Mouse (Mus musculus): ENCODE measurements around the gene Actn2. TPM values are rescaled to one million over a fixed set of nuclear protein-coding genes. Genes with fewer than 3 reads are reported as not detected.
A peak's percentile ranks its signal among the peaks of the same experiment; 100 is the strongest.

The Actn2 gene
- polyA plus RNA-seq, 1 experiment from 2014 or later, result 1,324 TPM

DNA sequence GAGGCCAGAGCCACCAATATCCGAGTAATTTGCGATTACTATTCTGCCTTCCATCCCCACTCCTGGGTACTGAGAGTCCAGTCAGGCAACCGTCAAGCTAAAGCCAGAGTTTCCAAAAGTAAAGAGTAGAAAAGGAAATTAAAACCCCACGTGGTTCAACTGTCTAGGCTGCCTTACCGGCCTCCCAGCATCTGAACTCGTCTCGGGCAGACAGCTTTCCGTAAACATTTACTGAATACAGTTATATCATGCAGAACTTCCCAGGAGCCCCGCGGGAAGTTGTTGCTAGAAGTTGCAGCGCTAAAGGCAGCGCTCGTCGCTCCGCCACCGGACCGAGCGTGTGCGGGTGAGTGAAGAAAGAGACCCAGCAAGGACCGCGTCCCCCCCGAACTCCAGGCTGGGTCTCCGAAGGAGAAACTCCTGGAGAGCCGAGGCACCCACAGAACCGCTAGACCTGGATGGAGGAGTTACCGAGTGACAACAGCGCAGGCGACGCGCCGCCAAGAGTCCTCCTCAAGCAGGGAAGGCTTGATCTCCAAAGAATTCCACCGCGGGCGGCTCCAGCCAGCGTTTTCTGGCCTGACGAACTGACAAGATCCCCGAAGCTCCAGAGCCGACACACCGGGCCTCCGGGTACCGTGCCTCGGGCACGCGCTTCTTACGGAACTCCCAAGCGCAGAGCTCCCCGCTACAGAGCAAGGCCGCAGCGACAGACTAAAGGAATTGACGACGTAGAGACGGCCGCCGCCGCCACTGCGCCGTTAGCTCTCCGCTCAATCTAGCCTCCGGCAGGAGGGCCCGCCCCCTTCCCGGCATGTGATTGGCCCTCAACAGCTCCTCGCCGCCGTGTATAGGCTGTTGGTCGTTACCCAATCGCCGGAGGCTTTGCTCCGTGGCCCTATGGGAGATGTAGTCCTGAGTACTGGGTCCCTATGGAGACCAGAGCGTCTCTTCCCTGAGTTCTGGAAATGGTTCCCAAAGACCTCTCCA is 82.9 kb downstream of the Actn2 start, which contains the start of gene Mtr:
Gene Mtr (minus strand): TSS at position 723 of the 990 bp plus-strand sequence.
- WGBS, result under 1% methylated on average over 69 of the region's 69 CpGs
- Histone ChIP-seq H3K27me3 (replicated peaks) (no peaks in the 10 kb centered on the region), H3K4me3 (peak within 1 kb of the TSS; percentile 83), H3K4me1 (peaks cover 27% of the 10 kb centered on the region), H3K27ac (replicated peaks) (peak within 1 kb of the TSS; percentile 92), H3K9ac (peak within 1 kb of the TSS; percentile 90), H3K36me3 (peaks cover 12% of the 10 kb centered on the region), H3K9me3 (peaks cover 14% of the 10 kb centered on the region), H3K4me2 (peak within 1 kb of the TSS; percentile 81)
- peak; percentile 100 for ATAC-seq (ENCODE audit: extremely low read depth, insufficient number of reproducible peaks, low FRiP score, low TSS enrichment)

DNA sequence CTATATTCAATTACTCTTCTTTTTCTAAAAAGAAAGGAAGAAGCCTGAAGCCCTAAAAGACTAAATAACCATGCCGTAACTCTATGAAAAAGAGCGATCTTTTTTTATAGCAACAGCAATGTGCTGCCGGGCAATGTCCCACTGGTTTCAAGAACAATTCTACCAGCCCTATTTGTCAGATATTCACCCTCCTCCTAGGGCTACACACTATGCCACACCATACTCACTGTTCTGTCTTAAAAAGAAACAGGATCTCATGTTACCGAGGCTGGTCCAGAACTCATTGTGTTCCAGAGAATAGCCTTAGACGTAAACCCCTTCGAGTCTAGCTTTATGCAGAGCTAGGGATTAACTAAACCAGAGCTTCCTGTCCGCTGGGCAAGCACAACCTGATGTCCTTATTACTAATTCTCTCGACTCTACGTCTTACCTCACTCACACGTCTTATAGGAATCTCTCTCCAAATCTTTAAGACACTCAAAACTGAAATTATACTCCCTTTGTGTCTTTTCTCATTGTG is 83.6 kb downstream of the Actn2 start:
- Histone ChIP-seq H3K4me3 (peak overlapping the region; percentile 83), H3K4me1 (peaks cover 27% of the 10 kb centered on the region), H3K9ac (peak overlapping the region; percentile 90), H3K27me3 (replicated peaks) (no peaks in the 10 kb centered on the region), H3K4me2 (peak overlapping the region; percentile 81), H3K9me3 (peaks cover 14% of the 10 kb centered on the region), H3K36me3 (peaks cover 17% of the 10 kb centered on the region), H3K27ac (replicated peaks) (peak overlapping the region; percentile 92)
- 12% methylated on average over 10 of the region's 10 CpGs for whole genome bisulfite sequencing
- ATAC-seq (ENCODE audit: extremely low read depth, insufficient number of reproducible peaks, low FRiP score, low TSS enrichment), result no peak

DNA sequence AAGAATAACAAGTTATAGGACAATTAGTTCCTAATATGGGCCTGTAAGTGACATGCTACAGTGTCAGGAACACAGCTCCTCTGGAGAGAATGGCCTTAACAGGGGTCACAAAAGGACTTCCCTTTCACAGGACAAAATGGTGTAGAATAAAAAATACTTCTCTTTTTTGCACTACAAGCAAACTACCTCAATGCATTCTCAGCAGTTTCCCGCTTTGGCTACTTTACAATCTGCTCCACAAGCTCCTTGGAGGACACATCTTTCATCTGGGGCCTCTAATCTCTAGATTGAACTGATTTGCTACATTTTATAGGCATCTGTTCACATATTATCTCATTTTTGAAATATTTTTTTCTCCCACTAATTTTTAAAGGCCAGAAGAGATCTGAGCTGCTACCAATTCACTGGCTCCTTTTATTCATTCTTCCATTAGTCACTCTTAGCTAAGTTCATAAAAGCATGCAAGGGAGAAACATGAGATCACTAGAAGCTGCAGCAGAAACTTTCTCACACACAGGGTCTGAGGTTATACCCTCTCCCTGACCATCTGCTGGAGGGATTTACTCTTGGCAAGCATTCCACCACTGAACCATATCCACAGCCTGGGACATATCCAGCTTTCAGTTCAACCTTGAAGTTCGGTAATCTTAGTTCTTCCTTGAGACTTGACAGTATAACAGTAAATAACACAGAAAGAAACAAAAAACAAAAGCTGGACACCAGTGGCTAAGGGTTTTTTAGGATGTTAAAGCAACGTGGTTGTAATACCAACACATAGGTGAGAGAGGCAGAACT is 84.5 kb downstream of the Actn2 start:
- H3K4me3 ChIP-seq, result peak overlapping the region; percentile 83
- no peak for ATAC-seq (ENCODE audit: extremely low read depth, insufficient number of reproducible peaks, low FRiP score, low TSS enrichment)
- H3K9me3 ChIP-seq, result peaks cover 10% of the 10 kb centered on the region
- peak overlapping the region; percentile 90 for H3K9ac ChIP-seq
- H3K27me3 ChIP-seq (replicated peaks), result no peaks in the 10 kb centered on the region
- WGBS, result 64% methylated on average over 3 of the region's 3 CpGs
- H3K4me1 ChIP-seq, result peaks cover 27% of the 10 kb centered on the region
- peaks cover 22% of the 10 kb centered on the region for H3K36me3 ChIP-seq
- peak overlapping the region; percentile 81 for H3K4me2 ChIP-seq
- H3K27ac ChIP-seq (replicated peaks), result no peak overlapping the region

DNA sequence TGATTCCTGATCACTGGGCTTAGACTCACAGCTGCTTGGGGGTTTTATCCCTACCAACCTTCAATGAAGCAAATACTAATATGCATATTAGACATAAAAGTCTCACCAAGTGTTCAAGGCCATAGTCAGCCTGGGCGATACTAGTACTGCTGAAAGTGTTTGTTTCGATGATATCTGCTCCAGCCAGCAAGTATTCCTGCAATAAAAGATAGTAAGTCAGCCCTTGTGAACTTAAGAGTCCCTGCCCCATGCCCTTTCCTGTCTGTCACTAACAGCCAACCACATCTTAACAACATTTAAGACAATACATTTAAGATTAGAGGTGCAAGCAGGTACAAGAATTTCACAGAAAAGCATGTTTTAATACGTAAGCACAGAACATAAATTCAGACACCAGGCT is 90.1 kb downstream of the Actn2 start:
- Histone ChIP-seq H3K9me3 (no peaks in the 10 kb centered on the region), H3K36me3 (peaks cover 69% of the 10 kb centered on the region), H3K9ac (no peak overlapping the region), H3K27me3 (replicated peaks) (no peaks in the 10 kb centered on the region), H3K4me3 (no peak overlapping the region), H3K4me2 (no peak overlapping the region), H3K4me1 (peaks cover 20% of the 10 kb centered on the region), H3K27ac (replicated peaks) (no peak overlapping the region)
- WGBS, result 85% methylated on average over 3 of the region's 3 CpGs
- no peak for ATAC-seq (ENCODE audit: extremely low read depth, insufficient number of reproducible peaks, low FRiP score, low TSS enrichment)

DNA sequence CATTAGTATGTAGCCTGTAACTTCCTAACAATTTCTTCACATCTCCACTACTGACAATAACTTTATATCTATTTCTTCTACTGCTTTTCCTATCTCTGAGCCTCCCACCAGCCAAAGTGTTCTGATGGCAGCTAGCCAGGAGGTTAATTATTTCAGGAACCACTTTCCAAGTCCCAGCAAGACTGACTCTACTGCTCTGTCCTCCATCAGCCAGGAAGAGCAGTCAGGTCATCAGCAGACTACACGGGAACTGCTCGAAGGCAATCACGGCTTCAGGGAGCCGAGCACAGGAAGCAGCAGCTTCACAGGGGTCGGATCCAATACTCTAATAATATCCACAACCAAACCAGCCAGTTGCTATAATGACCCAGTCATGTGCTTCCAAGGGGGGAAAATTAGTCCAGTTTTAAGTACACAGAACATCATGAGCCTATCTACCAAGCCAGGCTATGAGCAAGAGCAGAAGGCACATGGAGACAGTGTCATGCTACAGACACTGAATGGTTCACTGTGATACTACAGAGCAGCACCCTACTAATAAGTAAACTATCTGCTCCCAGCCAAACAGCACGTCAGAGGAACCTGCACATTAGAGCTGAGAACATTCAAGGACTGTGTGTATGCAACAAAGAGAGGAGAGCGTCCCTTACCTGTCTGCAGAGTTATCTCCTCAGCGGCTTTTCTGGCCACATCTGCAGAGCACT is 91.2 kb downstream of the Actn2 start:
- peaks cover 77% of the 10 kb centered on the region for H3K36me3 ChIP-seq
- H3K27ac ChIP-seq (replicated peaks), result peak overlapping the region; percentile 21; the same call in 1 of the 2 replicates
- H3K9ac ChIP-seq, result no peak overlapping the region
- no peaks in the 10 kb centered on the region for H3K9me3 ChIP-seq
- WGBS, result 56% methylated on average over 8 of the region's 8 CpGs
- ATAC-seq (ENCODE audit: extremely low read depth, insufficient number of reproducible peaks, low FRiP score, low TSS enrichment), result no peak
- H3K4me1 ChIP-seq, result peaks cover 14% of the 10 kb centered on the region
- no peak overlapping the region for H3K4me2 ChIP-seq
- no peaks in the 10 kb centered on the region for H3K27me3 ChIP-seq (replicated peaks)
- no peak overlapping the region for H3K4me3 ChIP-seq

DNA sequence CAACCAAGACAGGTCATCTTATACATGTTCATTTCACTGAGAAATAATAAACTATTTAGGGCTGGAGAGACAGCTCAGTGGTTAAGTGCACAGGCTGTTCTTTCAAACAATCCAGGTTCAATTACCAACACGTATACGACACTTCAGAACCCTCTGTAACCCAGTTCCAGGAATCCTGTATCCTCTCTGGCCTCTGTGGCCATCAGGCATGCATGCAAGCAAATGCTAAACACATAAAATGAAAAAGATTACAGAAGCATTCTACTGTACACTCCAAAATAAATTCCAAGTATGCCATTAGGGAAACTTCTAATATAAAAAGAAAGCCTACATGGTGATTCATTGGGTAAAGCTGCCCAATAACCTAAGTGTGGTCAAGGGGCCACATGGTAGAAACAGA is 94.6 kb downstream of the Actn2 start:
- peaks cover 27% of the 10 kb centered on the region for H3K4me1 ChIP-seq
- no peak overlapping the region for H3K27ac ChIP-seq (replicated peaks)
- no peak for ATAC-seq (ENCODE audit: extremely low read depth, insufficient number of reproducible peaks, low FRiP score, low TSS enrichment)
- no peak overlapping the region for H3K4me2 ChIP-seq
- peaks cover 87% of the 10 kb centered on the region for H3K36me3 ChIP-seq
- H3K4me3 ChIP-seq, result no peak overlapping the region
- no peaks in the 10 kb centered on the region for H3K9me3 ChIP-seq
- no peak overlapping the region for H3K9ac ChIP-seq
- no peaks in the 10 kb centered on the region for H3K27me3 ChIP-seq (replicated peaks)
- 99% methylated on average over 2 of the region's 2 CpGs for WGBS

DNA sequence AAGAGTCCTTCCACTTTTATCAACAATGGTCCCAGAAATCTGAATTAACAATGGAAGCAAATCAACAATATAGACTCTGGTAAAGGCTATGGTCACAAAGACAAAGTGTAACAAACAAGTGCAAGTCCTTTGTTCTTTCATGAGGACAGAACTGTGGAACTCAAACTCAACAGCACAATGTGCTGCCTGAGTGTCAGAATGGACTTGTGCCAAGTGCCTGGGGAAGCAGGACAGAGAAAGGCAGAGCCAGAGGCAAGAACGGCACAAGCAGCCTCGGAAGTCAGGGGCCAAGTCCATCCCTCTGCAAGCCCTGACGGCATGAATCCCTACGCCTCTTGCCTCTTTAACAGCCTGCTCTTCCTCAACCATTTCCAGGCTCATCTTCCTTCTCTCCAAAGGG is 96.6 kb downstream of the Actn2 start:
- Histone ChIP-seq H3K36me3 (peaks cover 88% of the 10 kb centered on the region), H3K4me1 (peaks cover 19% of the 10 kb centered on the region), H3K9ac (no peak overlapping the region), H3K27me3 (replicated peaks) (no peaks in the 10 kb centered on the region), H3K9me3 (no peaks in the 10 kb centered on the region), H3K4me3 (no peak overlapping the region), H3K27ac (replicated peaks) (peak overlapping the region; percentile 63), H3K4me2 (no peak overlapping the region; the same call in 1 of the 2 replicates)
- peak; percentile 58; the same call in 1 of the 2 replicates for ATAC-seq (ENCODE audit: extremely low read depth, insufficient number of reproducible peaks, low FRiP score, low TSS enrichment)
- WGBS, result 34% methylated on average over 4 of the region's 4 CpGs

DNA sequence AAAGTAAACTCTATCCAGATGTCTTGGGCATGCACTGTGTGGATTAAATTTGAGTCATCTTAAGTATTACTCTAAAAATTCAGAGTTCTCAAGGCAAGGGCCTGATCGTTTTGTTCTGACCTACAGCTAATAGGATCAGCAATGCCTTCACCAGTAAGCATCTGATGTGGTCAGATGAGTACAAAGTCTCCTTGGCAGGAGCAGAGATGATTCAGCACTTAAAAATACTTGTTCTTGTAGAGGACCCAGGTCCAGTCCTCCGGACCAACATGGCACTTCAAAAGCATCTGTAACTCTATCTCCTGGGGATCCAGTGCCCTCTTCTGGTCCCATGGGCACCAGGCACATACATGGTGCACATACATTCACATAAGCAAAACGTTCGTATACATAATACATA is 108.4 kb downstream of the Actn2 start:
- Histone ChIP-seq H3K27ac (replicated peaks) (no peak overlapping the region), H3K9ac (no peak overlapping the region)
- no peak for ATAC-seq (ENCODE audit: extremely low read depth, insufficient number of reproducible peaks, low FRiP score, low TSS enrichment)

DNA sequence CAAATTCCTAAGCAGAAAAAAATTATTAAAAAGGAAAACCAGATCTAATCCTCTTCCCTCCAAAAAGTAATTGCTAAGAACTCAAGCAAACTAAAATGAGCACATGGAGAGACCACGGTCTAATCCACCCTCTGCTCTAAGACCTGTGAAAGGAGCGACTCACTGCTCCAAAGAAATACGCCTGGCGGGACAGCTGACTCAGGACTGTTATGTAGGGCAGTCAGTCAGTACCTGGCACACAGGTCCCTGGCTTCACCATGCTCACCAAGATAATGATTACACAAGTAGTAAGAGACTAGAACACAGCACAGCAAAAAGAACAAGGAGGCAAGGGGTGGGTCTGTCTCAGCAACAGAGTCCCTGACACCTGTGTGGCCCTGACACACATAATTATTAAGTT is 112.3 kb downstream of the Actn2 start:
- H3K27ac ChIP-seq (replicated peaks), result no peak overlapping the region
- 89% methylated on average over 4 of the region's 4 CpGs for WGBS
- peaks cover 94% of the 10 kb centered on the region for H3K36me3 ChIP-seq
- no peak overlapping the region for H3K4me2 ChIP-seq
- no peaks in the 10 kb centered on the region for H3K4me1 ChIP-seq
- no peaks in the 10 kb centered on the region for H3K9me3 ChIP-seq
- no peak for ATAC-seq (ENCODE audit: extremely low read depth, insufficient number of reproducible peaks, low FRiP score, low TSS enrichment)
- no peak overlapping the region for H3K4me3 ChIP-seq
- H3K9ac ChIP-seq, result no peak overlapping the region
- H3K27me3 ChIP-seq (replicated peaks), result no peaks in the 10 kb centered on the region

More for the DNA sequence above, 108.4 kb downstream of the Actn2 start:
- H3K36me3 ChIP-seq, result peaks cover 96% of the 10 kb centered on the region
- no peaks in the 10 kb centered on the region for H3K9me3 ChIP-seq
- WGBS, result 90% methylated on average over 4 of the region's 4 CpGs
- no peaks in the 10 kb centered on the region for H3K4me1 ChIP-seq
- H3K4me2 ChIP-seq, result no peak overlapping the region
- H3K27me3 ChIP-seq (replicated peaks), result no peaks in the 10 kb centered on the region
- no peak overlapping the region for H3K4me3 ChIP-seq

DNA sequence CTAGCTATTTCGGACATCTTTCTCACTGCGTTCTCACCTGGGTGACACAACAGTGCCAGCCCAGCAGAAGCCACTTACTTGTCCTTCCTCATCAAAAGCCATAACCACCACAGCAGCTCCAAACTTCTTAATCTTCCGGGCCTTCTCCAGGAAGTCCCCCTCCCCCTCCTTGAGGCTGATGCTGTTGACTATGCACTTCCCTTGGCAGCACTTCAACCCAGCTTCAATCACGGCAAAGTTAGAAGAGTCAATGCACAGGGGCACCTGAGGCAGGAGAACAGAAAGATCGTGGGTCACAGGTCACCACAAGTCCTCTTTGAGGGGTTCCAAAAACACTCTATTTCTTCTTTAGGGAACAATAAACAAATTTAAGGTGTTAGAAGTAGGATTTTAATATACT is 113.0 kb downstream of the Actn2 start:
- no peak for ATAC-seq (ENCODE audit: extremely low read depth, insufficient number of reproducible peaks, low FRiP score, low TSS enrichment)
- no peak overlapping the region for H3K9ac ChIP-seq
- no peak overlapping the region for H3K4me3 ChIP-seq
- peaks cover 91% of the 10 kb centered on the region for H3K36me3 ChIP-seq
- H3K9me3 ChIP-seq, result no peaks in the 10 kb centered on the region
- WGBS, result 69% methylated on average over 5 of the region's 5 CpGs
- H3K27me3 ChIP-seq (replicated peaks), result no peaks in the 10 kb centered on the region
- H3K4me1 ChIP-seq, result no peaks in the 10 kb centered on the region
- H3K4me2 ChIP-seq, result no peak overlapping the region
- H3K27ac ChIP-seq (replicated peaks), result no peak overlapping the region

All from heart, embryonic 13.5 days (tissue).